Mouse (Mus musculus) midbrain, embryonic 16.5 days (tissue): ENCODE data around the gene Coro2a. TPM values are rescaled to one million over a fixed set of nuclear protein-coding genes. Genes with fewer than 3 reads are reported as not detected.
"Not testable (repeated sequence)": the region's sequence is repeated elsewhere in the genome, so short reads cannot be mapped to it uniquely, and the experiment has no call there.

Source experiments
- ATAC-seq: fragments of 200-750 bp; cut with Nextera tagmentation; 2 replicates; pipeline ENCODE4 v1.8.0; 2017; ENCODE audit warnings: moderate TSS enrichment
- H3K27ac ChIP-seq: fragments of 300-500 bp; sonication (generic); 2 replicates; pipeline ENCODE4 v1.5.1; 2014; ENCODE audit warnings: mild to moderate bottlenecking, low read length, mixed read lengths
- H3K27me3 ChIP-seq: fragments of 300-500 bp; sonication (generic); 2 replicates; pipeline ENCODE4 v1.6.1; 2014; ENCODE audit warnings: low read depth, low read length, mixed read lengths; ENCODE audit not compliant: control insufficient read depth, insufficient read depth
- H3K36me3 ChIP-seq: fragments of 300-500 bp; sonication (generic); 2 replicates; pipeline ENCODE4 v1.6.1; 2014; ENCODE audit warnings: mild to moderate bottlenecking, low read length, moderate library complexity, mixed read lengths; ENCODE audit not compliant: control insufficient read depth, insufficient read depth
- H3K4me1 ChIP-seq: fragments of 300-500 bp; sonication (generic); 2 replicates; pipeline ENCODE4 v1.6.1; 2014; ENCODE audit warnings: mild to moderate bottlenecking, low read length, mixed read lengths; ENCODE audit not compliant: control insufficient read depth, insufficient read depth
- H3K4me2 ChIP-seq: fragments of 300-500 bp; sonication (generic); 2 replicates; pipeline ENCODE4 v1.6.1; 2014; ENCODE audit warnings: mild to moderate bottlenecking, low read length, mixed read lengths
- H3K4me3 ChIP-seq: fragments of 300-500 bp; sonication (generic); 2 replicates; pipeline ENCODE4 v1.5.1; 2014; ENCODE audit warnings: low read depth, mild to moderate bottlenecking, low read length, moderate library complexity, mixed read lengths
- H3K9ac ChIP-seq: fragments of 300-500 bp; sonication (generic); 2 replicates; pipeline ENCODE4 v1.6.1; 2014; ENCODE audit warnings: low read depth, low read length, mixed read lengths
- H3K9me3 ChIP-seq: fragments of 300-500 bp; sonication (generic); replicated peaks from 2 replicates; pipeline ENCODE4 v1.6.1; 2014; ENCODE audit warnings: mild to moderate bottlenecking, low read length, mixed read lengths; ENCODE audit not compliant: control insufficient read depth, poor library complexity, severe bottlenecking
- WGBS: fragments of 180-500 bp; shearing (Covaris S2); extraction: QIAGEN DNeasy Blood & Tissue Kit; methylation state at CpG from one replicate; pipeline ENCODE4 v1.1.7; 2014; 5-methylcytosine and 5-hydroxymethylcytosine counted together
- polyA plus RNA-seq: library from polyadenylated mRNA; unstranded; fragments of >200 nt; fragmentation: Nextera tagmentation; extraction: Ambion mirVana; gene quantifications from 2 replicates; pipeline ENCODE4 v1.2.1, GENCODE M21; 2015

Gene Coro2a
- polyA plus RNA-seq, 1 experiment from 2014 or later = 8.2 TPM

GRCm38 (mm10) chr4:46635702-46636430 lies 33.9 kb upstream of the Coro2a start:
- no peak overlapping the region for H3K4me2 ChIP-seq
- no peak overlapping the region for H3K9ac ChIP-seq
- H3K4me3 ChIP-seq = no peak overlapping the region
- WGBS = 87% methylated on average over 16 of the region's 16 CpGs
- no peaks in the 10 kb centered on the region for H3K36me3 ChIP-seq
- no peak overlapping the region for H3K27ac ChIP-seq
- no peaks in the 10 kb centered on the region for H3K27me3 ChIP-seq
- H3K4me1 ChIP-seq = no peaks in the 10 kb centered on the region
- H3K9me3 ChIP-seq = no peaks in the 10 kb centered on the region
- no peak for ATAC-seq

- Histone ChIP-seq H3K27me3 (no peaks in the 10 kb centered on the region), H3K4me3 (no peak overlapping the region), H3K4me2 (no peak overlapping the region), H3K27ac (no peak overlapping the region), H3K9me3 (no peaks in the 10 kb centered on the region), H3K36me3 (no peaks in the 10 kb centered on the region), H3K9ac (no peak overlapping the region), H3K4me1 (no peaks in the 10 kb centered on the region)
- ATAC-seq = no peak
- 62% methylated on average over 6 of the region's 6 CpGs for WGBS
These were observed 32.9 kb upstream of the Coro2a start for GRCm38 (mm10) chr4:46634881-46635280.

DNA sequence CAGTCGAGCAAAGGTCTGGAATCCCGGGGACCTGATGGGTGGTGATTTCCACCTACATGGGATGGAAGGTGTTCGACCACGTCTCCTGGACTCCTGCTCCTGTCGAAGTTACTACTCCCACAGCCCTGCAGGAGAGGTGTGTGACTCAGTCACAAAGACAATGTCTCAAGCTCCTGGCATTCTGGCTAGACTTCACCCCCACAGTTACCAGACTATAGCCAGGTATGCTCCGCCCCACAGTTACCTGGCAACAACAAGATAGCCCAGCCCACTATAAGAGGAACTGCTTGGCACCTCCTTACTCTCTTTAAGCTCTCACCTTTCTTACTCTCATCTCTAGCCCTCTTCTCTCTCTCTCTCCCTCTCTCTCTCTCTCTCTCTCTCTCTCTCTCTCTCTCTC lies 31.6 kb upstream of the Coro2a start:
- H3K4me2 ChIP-seq, H3K4me3 ChIP-seq, H3K9me3 ChIP-seq, H3K27ac ChIP-seq, H3K27me3 ChIP-seq, H3K9ac ChIP-seq, H3K36me3 ChIP-seq, H3K4me1 ChIP-seq, ATAC-seq: not testable (repeated sequence)
- WGBS = 77% methylated on average over 6 of the region's 6 CpGs

DNA sequence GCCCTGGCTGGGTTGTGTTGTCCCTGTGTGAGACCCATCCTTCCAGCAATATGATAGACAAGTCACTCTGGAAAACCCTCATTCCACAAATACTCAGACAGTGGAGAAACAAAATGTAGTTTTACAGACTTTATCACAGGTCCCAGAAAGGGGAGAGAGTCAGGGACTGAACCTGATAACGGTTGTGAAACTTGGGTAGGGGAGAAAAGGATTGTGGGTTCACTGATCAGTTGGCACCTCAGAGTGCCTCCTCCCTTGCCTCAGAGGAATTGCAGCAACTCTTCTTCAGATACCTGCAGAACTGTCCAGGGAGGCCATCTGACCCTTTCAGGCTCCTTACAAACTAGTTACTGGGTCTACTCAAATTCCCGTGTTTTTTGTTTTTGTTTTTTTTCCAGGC lies 30.5 kb upstream of the Coro2a start:
- Histone ChIP-seq H3K4me2 (no peak overlapping the region), H3K9me3 (no peaks in the 10 kb centered on the region), H3K4me3 (no peak overlapping the region), H3K9ac (no peak overlapping the region), H3K36me3 (no peaks in the 10 kb centered on the region), H3K27me3 (no peaks in the 10 kb centered on the region), H3K27ac (no peak overlapping the region), H3K4me1 (no peaks in the 10 kb centered on the region)
- 63% methylated on average over 2 of the region's 2 CpGs for WGBS
- no peak for ATAC-seq

GRCm38 (mm10) chr4:46630390-46630789 lies 28.4 kb upstream of the Coro2a start:
- no peaks in the 10 kb centered on the region for H3K9me3 ChIP-seq
- no peak for ATAC-seq
- WGBS = 65% methylated on average over 9 of the region's 9 CpGs

GRCm38 (mm10) chr4:46628873-46629272 lies 26.9 kb upstream of the Coro2a start:
- Histone ChIP-seq H3K4me2 (no peak overlapping the region), H3K9ac (no peak overlapping the region), H3K9me3 (no peaks in the 10 kb centered on the region), H3K27ac (no peak overlapping the region), H3K27me3 (no peaks in the 10 kb centered on the region), H3K36me3 (no peaks in the 10 kb centered on the region), H3K4me3 (no peak overlapping the region), H3K4me1 (no peaks in the 10 kb centered on the region)
- ATAC-seq = no peak
- WGBS = 55% methylated on average over 9 of the region's 9 CpGs

More at GRCm38 (mm10) chr4:46630390-46630789, 28.4 kb upstream of the Coro2a start:
- no peak overlapping the region for H3K4me3 ChIP-seq
- no peak overlapping the region for H3K9ac ChIP-seq
- no peak overlapping the region for H3K27ac ChIP-seq
- H3K27me3 ChIP-seq = no peaks in the 10 kb centered on the region
- H3K4me1 ChIP-seq = no peaks in the 10 kb centered on the region
- no peak overlapping the region for H3K4me2 ChIP-seq
- no peaks in the 10 kb centered on the region for H3K36me3 ChIP-seq

DNA sequence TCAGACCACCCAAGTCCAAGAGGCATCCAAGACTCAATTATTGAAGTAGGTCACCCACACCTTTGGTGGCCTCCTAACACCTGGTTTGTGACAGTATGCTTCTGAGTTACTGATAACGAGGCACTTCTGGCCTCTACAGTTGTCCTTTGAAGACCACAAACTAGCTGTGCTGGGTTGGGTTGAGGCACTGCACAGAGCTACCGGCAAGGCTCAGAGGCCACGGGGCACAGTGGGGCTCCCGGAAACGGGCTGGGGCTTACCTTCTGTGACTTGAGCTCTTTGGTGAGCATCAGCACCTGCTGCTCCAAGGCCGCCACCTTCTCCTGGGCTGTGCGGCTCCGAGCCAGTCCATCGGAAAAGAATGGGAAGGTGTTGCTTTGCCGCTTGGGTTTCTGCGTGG lies 26.1 kb upstream of the Coro2a start:
- Histone ChIP-seq H3K27me3 (no peaks in the 10 kb centered on the region), H3K4me3 (no peak overlapping the region), H3K4me1 (no peaks in the 10 kb centered on the region), H3K9me3 (no peaks in the 10 kb centered on the region), H3K4me2 (no peak overlapping the region), H3K36me3 (no peaks in the 10 kb centered on the region), H3K27ac (no peak overlapping the region), H3K9ac (no peak overlapping the region)
- no peak for ATAC-seq
- 81% methylated on average over 11 of the region's 11 CpGs for whole genome bisulfite sequencing

DNA sequence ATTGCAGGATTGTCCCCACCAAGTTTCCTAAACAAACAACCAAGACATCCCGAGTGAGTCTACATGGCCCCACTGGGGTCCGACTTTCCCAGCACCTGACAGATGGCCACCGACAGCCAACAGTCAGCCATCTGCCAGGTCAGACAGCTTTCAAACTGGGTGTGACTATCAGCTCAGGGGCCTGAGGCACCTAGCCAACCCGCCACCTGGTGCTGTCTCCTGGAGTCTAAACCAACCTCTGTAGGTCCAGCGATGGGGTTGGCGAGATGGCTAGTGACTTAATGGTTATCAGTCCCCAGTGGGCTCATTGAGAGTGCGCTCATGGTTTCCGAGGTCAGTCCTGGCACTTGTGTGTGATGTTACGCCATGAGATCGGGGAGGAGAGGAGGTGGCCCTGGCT lies 23.1 kb upstream of the Coro2a start:
- Histone ChIP-seq H3K4me1 (no peaks in the 10 kb centered on the region), H3K9me3 (no peaks in the 10 kb centered on the region), H3K9ac (no peak overlapping the region), H3K4me2 (no peak overlapping the region), H3K36me3 (no peaks in the 10 kb centered on the region), H3K27me3 (no peaks in the 10 kb centered on the region), H3K4me3 (no peak overlapping the region), H3K27ac (no peak overlapping the region)
- 85% methylated on average over 10 of the region's 10 CpGs for WGBS
- no peak for ATAC-seq

GRCm38 (mm10) chr4:46623007-46623406 lies 21.0 kb upstream of the Coro2a start:
- Histone ChIP-seq H3K27me3 (no peaks in the 10 kb centered on the region; the same call in 1 of the 2 replicates), H3K4me1 (no peaks in the 10 kb centered on the region), H3K4me2 (no peak overlapping the region), H3K9me3 (no peaks in the 10 kb centered on the region), H3K36me3 (no peaks in the 10 kb centered on the region), H3K27ac (no peak overlapping the region), H3K4me3 (no peak overlapping the region), H3K9ac (no peak overlapping the region)
- WGBS = 90% methylated on average over 5 of the region's 5 CpGs
- ATAC-seq = no peak
